Mouse (Mus musculus) v-Abl transformed pro-B cells (cell line): ENCODE measurements around the gene BC024978.

Experiments
- in situ Hi-C, 2 experiments: fragments of 400-800 bp; cut with MboI; formaldehyde crosslinking; loops; one replicate each; pipeline ENCODE4 v1.15.1; 2025; ENCODE audit not compliant: unreplicated experiment in 2 of 2

The BC024978 gene

DNA sequence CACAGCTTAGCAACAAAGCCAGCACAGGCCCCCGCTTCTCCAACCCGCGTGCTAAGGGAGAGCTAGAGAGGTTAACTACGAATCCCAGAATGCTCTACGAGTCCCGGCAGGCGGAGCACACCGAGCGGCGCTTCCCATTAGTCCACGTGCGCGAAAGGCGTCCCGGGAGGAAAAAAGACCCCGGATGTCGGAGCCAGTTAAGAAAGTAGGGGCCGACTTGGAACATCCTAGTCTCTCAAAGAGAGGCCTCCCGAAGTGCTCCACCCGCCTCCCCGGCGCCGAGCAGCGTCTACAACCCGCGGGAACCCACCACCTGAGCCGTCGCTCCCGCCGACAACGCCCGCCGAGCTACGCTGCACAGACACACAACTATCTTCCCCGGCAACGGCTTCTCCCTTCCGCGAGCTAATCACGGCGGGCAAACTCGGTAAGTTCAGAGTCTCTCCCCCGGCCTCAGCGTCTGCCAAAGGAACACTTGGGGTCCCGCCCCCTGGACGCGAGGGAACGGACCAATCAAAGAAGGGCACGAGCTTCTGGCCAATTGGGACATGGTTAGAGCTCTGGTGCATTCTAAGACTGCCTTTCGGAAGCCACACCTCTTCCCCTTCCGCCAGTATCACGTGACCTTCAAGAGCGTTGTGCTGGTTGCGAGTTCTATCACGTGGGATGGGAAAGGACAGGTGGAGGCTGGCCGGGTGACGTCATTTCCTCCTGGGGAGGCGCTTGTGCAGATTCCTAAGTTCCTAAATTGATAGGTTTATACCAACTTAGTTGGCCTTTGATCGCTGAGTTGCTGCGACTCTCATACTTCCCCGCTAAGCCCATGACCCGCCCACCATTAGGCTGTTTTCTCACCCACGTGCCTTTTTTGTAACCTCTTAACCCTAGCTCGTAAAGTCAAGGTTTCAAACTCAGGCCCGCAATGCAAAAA is at the start of gene BC024978, which contains the start of gene Snrpa:
Gene BC024978, plus strand, starts transcription at position 101 of the 931 bp plus-strand sequence.
Gene Snrpa, minus strand, starts transcription at position 591 of the 931 bp plus-strand sequence.
- in situ Hi-C loops = loop anchor here in 1 of 2 experiments (25.0 kb wide), 1 partner anchor 391 kb away; the partner anchor contains the start of gene Akt2

DNA sequence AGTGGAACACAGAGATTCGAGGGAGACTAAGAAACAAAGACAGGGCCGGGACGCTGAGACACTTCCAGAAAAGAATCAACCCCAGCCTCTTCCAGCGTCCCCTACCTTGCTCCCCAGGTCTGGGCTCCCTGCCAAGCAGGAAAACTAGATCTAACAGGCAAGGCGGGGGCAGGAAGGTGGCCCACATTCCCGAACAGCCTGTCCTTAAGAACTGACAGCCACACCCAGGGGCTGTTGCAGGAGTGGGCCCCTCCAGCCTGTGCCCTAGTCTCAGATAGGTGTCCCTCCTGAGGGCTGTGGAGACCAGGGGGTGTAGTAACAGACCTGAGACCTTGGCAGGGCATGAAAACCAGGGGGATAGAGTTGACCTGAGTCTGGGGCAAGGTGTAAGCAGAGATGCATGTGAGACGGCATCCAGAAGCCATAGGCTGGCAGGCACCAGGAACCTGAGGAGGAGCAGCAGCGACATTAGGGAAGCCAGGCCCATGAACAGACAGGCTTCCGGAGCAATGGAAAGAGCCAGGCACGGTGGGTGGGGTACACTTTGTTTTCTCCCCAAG is 42.3 kb upstream of the BC024978 start, which contains the start of gene Cyp2t4:
Gene Cyp2t4, plus strand, starts transcription at position 510 of the 560 bp plus-strand sequence.
- in situ Hi-C loops = loop anchor here in 1 of 2 experiments (25.0 kb wide), 1 partner anchor 1034 kb away; the partner anchor contains the start of gene Dyrk1b

DNA sequence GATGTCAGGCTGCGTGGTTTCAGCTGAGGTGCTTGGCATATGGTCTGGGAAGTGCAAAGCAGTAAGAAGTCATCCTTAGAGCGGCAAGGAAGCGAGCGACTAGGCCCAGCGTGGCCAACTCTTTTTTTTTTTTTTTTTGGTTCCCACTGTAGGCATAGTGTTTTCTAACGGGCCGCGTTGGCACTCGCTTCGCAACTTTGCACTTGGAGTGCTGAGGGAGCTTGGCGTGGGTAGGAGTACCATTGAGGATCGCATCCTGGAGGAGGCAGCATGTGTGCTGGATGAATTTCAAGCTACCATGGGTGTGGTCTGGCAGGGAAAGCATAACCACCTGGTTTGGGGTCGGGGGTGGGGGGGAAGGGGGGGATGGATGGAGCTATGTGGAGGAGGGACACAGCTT is 39.6 kb upstream of the BC024978 start:
- in situ Hi-C loops = loop anchor here in 1 of 2 experiments (25.0 kb wide), 1 partner anchor 1031 kb away; the partner anchor contains the start of gene Dyrk1b

- in situ Hi-C loops = loop anchor here in 1 of 2 experiments (25.0 kb wide), 1 partner anchor 1029 kb away; the partner anchor contains the start of gene Dyrk1b
Observed at GRCm38 (mm10) chr7:27158171-27158570, 37.4 kb upstream of the BC024978 start.

- in situ Hi-C loops = loop anchor here in 1 of 2 experiments (25.0 kb wide), 1 partner anchor 1028 kb away; the partner anchor contains the start of gene Dyrk1b
Observed at GRCm38 (mm10) chr7:27159256-27159655, 36.3 kb upstream of the BC024978 start.

DNA sequence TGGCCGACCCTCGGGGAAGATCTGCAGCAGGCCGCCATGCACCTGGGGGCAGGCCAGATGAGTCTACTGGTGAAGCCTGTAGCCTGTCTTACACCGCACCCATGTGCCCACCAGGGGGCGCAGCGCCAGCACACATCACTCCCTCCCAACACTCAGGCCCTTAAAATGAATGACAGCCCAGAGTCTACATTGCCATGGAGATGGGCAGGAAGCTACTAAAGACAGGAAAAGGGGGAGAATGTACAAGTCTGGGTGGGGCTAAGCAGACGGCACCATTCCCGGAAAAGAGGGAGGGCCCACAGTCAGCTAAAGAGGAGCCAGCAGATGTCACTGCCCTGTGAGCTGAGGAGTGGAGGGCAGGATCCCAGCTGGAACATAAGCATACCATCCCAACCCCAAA is 35.7 kb upstream of the BC024978 start:
- in situ Hi-C loops = loop anchor here (5.0 to 25.0 kb wide), 3 partner anchors 117 to 1027 kb away; partner anchors contain the start of genes Dyrk1b (in 1 of the 2) and Zfp607b (in 1 of the 2)

DNA sequence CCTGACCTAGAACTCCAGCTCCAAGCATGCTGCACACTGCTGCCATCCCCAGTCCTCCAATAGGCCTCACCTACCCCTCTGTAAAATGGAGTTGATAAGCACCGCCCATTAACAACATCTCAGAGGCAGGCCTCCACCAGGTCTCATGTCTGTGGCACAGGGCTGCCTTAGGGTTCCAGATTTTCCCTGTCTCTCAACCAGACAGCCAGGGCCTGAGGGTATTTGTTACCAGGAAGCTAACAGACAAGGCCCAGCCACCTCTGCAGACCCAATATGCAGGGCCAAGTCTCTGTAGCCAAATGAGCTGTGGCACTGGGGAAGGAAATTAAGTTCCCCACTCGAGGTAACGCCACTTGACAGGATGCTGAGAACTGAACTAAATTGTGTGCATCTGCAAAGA is 34.7 kb upstream of the BC024978 start:
- in situ Hi-C loops = loop anchor here (5.0 to 25.0 kb wide), 3 partner anchors 116 to 1026 kb away; partner anchors contain the start of genes Dyrk1b (in 1 of the 2) and Zfp607b (in 1 of the 2)

DNA sequence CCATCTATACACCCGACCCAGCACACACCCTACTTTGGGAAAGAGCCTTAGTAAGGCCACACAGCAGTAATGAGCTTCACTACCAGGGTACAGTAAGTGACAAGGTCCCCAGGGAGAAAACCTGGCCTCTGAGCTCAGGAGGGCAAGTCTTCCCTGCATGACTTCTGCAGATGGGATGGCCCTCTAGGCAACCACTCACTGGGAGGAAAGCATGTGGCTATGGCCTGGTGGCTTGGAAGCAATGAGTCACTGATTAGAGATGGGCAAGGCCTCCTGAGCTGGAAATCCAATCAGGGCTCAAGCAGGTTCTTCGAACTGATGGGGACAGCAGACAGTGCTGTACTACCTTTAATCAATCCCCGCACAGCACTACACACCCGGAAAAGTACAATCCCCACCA is 33.8 kb upstream of the BC024978 start:
- in situ Hi-C loops = loop anchor here (5.0 to 25.0 kb wide), 3 partner anchors 116 to 1026 kb away; partner anchors contain the start of genes Dyrk1b (in 1 of the 2) and Zfp607b (in 1 of the 2)

DNA sequence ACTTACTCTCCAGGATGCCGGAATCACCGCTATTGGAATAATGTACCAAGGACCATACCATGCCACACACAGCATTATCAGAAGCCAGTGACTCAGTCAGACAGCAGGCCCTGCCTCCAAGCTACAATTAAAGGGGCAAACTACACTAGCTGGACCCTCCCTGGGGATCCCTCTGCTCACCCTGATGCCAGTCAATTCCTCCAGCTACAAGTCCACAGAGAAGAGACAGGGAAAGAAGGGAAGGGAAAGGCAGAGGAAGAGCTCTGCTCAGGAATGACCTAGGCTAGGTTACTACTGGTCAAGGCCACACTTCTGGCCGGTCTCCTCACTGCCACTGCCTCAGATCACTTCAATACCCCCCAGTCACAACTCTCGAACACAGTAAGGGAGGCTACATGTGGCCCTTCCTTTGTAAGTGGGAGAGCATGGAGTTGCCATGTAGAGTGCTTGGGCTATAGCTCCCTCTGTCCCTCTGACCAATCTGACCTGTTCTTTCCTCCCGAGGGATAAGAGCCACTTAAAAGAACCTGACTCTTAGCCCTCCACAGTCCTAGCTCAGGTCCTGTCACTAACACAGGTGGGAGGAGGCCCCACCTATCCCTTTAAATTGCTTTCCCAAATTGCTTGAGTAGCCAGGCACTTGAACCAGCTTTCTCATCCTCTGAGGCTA is 32.7 kb upstream of the BC024978 start:
- in situ Hi-C loops = loop anchor here (5.0 to 25.0 kb wide), 3 partner anchors 114 to 1024 kb away; partner anchors contain the start of genes Dyrk1b (in 1 of the 2) and Zfp607b (in 1 of the 2)

DNA sequence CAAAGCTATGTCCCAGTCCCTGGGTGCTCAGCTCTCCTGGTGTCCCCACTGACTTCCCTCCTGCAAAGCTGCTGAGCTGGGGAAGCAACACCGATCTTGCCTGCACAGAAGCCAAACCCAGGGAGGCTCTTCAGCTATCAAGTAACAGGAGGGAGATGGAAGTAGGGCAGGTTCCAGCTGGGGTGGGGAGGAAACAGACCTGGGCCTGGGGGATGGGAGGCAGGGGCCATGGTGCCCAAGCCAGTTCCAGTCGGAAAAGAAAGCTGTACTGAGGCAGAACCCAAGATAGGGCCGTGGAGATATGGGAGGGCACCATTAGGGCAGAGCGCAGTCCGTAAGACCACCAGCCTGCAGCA is 32.2 kb upstream of the BC024978 start:
- in situ Hi-C loops = loop anchor here (5.0 to 25.0 kb wide), 3 partner anchors 114 to 1024 kb away; partner anchors contain the start of genes Dyrk1b (in 1 of the 2) and Zfp607b (in 1 of the 2)

DNA sequence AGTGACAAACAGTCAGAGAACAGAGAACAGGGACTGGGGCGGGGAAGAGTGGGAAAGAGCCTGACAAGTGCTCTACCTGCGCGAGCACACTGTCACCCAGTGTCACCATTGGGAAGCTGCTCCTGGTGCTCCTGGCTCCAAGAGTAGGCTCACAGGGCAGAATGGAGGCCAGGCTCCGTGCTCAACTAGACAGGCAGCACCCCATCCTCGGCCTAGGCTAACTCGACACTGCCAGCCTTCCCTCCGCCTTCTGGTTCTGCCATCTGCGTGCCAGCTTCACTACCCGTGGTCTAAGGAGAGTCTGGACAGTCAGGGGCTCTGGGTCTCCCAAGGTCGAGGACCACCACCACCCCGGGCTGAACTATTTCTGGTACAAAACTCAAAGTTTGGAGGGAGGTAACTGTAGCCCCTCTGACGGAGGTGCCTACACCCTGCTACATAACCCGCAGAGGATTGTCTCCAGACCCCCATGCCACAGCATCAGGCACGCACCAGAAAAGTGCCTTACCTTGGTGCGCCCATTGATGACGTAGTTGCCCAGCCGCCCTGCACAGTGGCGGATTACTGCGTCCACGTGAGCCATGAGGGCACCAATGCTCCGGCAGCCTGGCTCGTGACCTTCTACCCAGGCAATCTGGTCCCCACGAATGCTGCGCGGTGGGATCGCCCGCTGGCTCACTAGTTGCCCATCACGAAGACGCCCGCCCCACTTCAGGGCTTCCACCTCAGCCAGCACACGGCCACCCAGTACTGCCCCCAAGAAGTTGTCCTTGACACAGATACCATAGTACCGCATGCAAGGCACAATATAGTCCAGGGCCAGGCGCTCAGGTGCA is 31.3 kb upstream of the BC024978 start:
- in situ Hi-C loops = loop anchor here (5.0 to 25.0 kb wide), 3 partner anchors 113 to 1023 kb away; partner anchors contain the start of genes Dyrk1b (in 1 of the 2) and Zfp607b (in 1 of the 2)

GRCm38 (mm10) chr7:27165007-27165655 is 30.4 kb upstream of the BC024978 start:
- in situ Hi-C loops = loop anchor here in 1 of 2 experiments (25.0 kb wide), 1 partner anchor 1022 kb away; the partner anchor contains the start of gene Dyrk1b

DNA sequence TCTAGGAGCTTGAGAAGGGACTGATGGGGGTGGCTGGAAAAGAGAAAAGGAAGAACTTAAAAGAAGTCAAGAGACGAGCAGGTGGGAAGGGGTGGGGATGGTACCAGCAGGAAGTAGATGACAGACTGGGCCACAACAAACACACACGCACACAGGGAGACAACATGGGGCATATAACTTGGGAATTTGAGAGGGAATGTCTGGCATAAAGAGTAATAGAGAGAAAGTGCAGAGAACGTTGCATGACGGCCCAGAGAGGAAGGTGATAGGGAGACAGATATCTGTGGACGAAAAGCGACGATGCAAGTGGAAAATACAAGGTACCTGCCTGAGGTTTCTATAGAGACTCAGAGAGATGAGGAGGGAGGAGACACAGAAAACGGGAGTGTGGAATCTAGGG is 29.9 kb upstream of the BC024978 start:
- in situ Hi-C loops = loop anchor here in 1 of 2 experiments (25.0 kb wide), 1 partner anchor 1022 kb away; the partner anchor contains the start of gene Dyrk1b

GRCm38 (mm10) chr7:27166229-27166613 is 29.4 kb upstream of the BC024978 start:
- in situ Hi-C loops = loop anchor here in 1 of 2 experiments (25.0 kb wide), 1 partner anchor 1021 kb away; the partner anchor contains the start of gene Dyrk1b

DNA sequence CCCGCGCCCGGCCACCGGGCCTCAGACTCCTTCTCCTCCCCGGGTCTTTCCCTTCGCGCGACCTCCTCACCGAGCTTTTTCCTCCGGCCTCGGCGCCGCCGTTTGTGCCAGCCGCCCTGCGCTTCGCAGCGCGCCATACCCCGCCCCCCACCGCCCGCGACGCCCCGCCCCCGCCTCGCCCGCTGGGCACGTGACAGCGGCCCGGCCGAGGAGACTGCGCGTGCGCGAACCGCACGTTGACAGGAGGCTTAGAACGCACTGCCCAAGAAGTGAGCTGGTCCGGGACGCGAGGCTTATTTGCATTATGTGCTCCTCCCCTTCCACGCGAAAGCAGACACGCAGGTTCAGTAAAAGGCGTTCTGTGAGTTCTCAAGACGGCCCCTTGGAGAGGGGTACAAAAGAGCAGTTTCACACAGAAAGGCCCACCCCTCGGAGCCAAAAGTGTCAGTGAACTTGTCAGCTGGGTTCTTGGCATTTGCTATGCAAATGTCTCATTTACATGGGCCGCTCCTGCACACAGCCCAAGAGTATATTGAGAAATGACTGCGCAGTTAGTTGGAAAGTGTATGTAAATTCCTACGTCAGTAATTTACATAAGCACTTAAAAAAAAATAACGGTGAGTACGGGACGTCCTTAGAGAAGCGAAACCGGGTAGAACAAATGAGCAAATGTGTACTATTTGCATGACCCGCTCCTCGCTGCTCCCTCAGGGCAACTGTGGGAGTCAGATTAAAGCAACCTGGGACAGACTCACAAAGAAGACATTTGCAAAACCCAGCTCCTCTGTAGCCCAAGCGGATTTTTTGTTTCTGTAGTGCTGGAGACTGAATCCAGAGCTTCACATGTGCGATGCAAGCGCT is 28.7 kb upstream of the BC024978 start, which contains the start of gene Egln2:
Gene Egln2, minus strand, starts transcription at position 189 of the 861 bp plus-strand sequence.
- in situ Hi-C loops = loop anchor here in 1 of 2 experiments (25.0 kb wide), 1 partner anchor 1020 kb away; the partner anchor contains the start of gene Dyrk1b

- in situ Hi-C loops = loop anchor here in 1 of 2 experiments (25.0 kb wide), 1 partner anchor 1020 kb away; the partner anchor contains the start of gene Dyrk1b
Observed at GRCm38 (mm10) chr7:27167475-27168094, 28.0 kb upstream of the BC024978 start.
